Mouse (Mus musculus): ENCODE data around the gene Agbl1. TPM values are rescaled to one million over a fixed set of nuclear protein-coding genes. Genes with fewer than 3 reads are reported as not detected.

Agbl1 gene
- total RNA-seq, 2 experiments from 2014 or later: 0.15 to 0.20 TPM

GRCm38 (mm10) chr7:76379493-76379892 is 149.8 kb downstream of the Agbl1 start:
- no peak for DNase-seq (ENCODE audit: low spot score in 2 of 2)
- intact Hi-C loops (cut with DNase I): no loop called here

- intact Hi-C loops (cut with DNase I): no loop called here
- no peak for DNase-seq (ENCODE audit: low spot score in 2 of 2)
Observed at GRCm38 (mm10) chr7:76381986-76382385, 152.3 kb downstream of the Agbl1 start.

GRCm38 (mm10) chr7:76389240-76389639 is 159.6 kb downstream of the Agbl1 start:
- DNase-seq (ENCODE audit: low spot score in 2 of 2): no peak
- intact Hi-C loops (cut with DNase I): no loop called here

- intact Hi-C loops (cut with DNase I): loop anchor here (5.0 kb wide), 1 partner anchor 550 kb away; no protein-coding TSS in a partner anchor
- no peak for DNase-seq (ENCODE audit: low spot score in 2 of 2)
Observed at GRCm38 (mm10) chr7:76392296-76392940, 162.7 kb downstream of the Agbl1 start.

- intact Hi-C loops (cut with DNase I): loop anchor here (5.0 kb wide), 1 partner anchor 549 kb away; no protein-coding TSS in a partner anchor
Observed at GRCm38 (mm10) chr7:76392941-76393817, 163.5 kb downstream of the Agbl1 start.

GRCm38 (mm10) chr7:76407930-76408557 is 178.4 kb downstream of the Agbl1 start:
- peak in 1 of 2 experiments; percentile 5 for DNase-seq (ENCODE audit: low spot score in 2 of 2)
- intact Hi-C loops (cut with DNase I): no loop called here

More at GRCm38 (mm10) chr7:76392941-76393817, 163.5 kb downstream of the Agbl1 start:
- DNase-seq (ENCODE audit: low spot score in 2 of 2): peak; percentile 85 to 89

- intact Hi-C loops (cut with DNase I): no loop called here
- no peak for DNase-seq (ENCODE audit: low spot score in 2 of 2)
Observed at GRCm38 (mm10) chr7:76409020-76409419, 179.3 kb downstream of the Agbl1 start.

GRCm38 (mm10) chr7:76410403-76411180 is 180.9 kb downstream of the Agbl1 start:
- DNase-seq (ENCODE audit: low spot score in 2 of 2): no peak
- intact Hi-C loops (cut with DNase I): no loop called here

- intact Hi-C loops (cut with DNase I): no loop called here
- DNase-seq (ENCODE audit: low spot score in 2 of 2): no peak
Observed at GRCm38 (mm10) chr7:76411933-76412587, 182.4 kb downstream of the Agbl1 start.

GRCm38 (mm10) chr7:76416084-76416597 is 186.5 kb downstream of the Agbl1 start:
- DNase-seq (ENCODE audit: low spot score in 2 of 2): no peak
- intact Hi-C loops (cut with DNase I): no loop called here

- no peak for DNase-seq (ENCODE audit: low spot score in 2 of 2)
- intact Hi-C loops (cut with DNase I): no loop called here
Observed at GRCm38 (mm10) chr7:76438581-76438980, 208.9 kb downstream of the Agbl1 start.

GRCm38 (mm10) chr7:76438988-76439387 is 209.3 kb downstream of the Agbl1 start:
- intact Hi-C loops (cut with DNase I): no loop called here
- DNase-seq (ENCODE audit: low spot score in 2 of 2): no peak

- DNase-seq (ENCODE audit: low spot score in 2 of 2): peak; percentile 2 to 7
- intact Hi-C loops (cut with DNase I): no loop called here
Observed at GRCm38 (mm10) chr7:76462361-76463001, 232.8 kb downstream of the Agbl1 start.

- DNase-seq (ENCODE audit: low spot score in 2 of 2): no peak
- intact Hi-C loops (cut with DNase I): no loop called here
Observed at GRCm38 (mm10) chr7:76466427-76466826, 236.7 kb downstream of the Agbl1 start.

- no peak for DNase-seq (ENCODE audit: low spot score in 2 of 2)
- intact Hi-C loops (cut with DNase I): no loop called here
Observed at GRCm38 (mm10) chr7:76474233-76474632, 244.5 kb downstream of the Agbl1 start.

- no peak for DNase-seq (ENCODE audit: low spot score in 2 of 2)
- intact Hi-C loops (cut with DNase I): no loop called here
Observed at GRCm38 (mm10) chr7:76485546-76485945, 255.9 kb downstream of the Agbl1 start.

- intact Hi-C loops (cut with DNase I): no loop called here
- DNase-seq (ENCODE audit: low spot score in 2 of 2): no peak
Observed at GRCm38 (mm10) chr7:76487519-76487918, 257.8 kb downstream of the Agbl1 start.

GRCm38 (mm10) chr7:76524291-76524690 is 294.6 kb downstream of the Agbl1 start:
- intact Hi-C loops (cut with DNase I): no loop called here
- DNase-seq (ENCODE audit: low spot score in 2 of 2): peak; percentile 3 to 8

All from left cerebral cortex, postnatal 14 days (tissue).